Comparison of ENCODE assay signal across 8 mouse cellular contexts in the genomic region with DNA sequence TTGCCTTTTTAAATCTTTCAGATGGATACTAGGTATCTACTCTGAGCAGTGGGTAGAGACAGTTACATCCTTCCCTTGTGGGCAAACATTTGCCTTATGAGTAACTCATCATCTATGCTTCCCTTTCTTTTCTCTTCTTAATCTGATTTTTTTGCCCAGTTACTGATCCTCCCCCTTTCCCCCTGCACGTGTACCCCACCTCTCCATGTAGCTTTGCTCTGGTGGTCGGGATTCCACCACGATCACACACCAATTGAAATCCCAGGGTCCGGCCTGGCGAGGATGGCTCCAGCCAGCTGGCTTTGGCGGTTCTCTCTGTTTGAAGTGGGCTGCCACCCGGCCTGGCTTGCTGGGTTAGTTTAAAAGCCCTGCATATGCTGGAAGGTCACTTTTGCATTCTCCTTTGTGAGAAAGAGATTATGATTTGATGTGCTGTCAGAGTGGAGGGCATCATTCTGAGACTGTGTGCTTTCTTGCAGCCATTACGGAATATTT. TPM values are rescaled to one million over a fixed set of nuclear protein-coding genes. Genes with fewer than 3 reads are reported as not detected.
A peak's percentile ranks its signal among the peaks of the same experiment; 100 is the strongest.
DNase-seq lines count a peak whose midpoint lies in the region; ATAC-seq and TF ChIP-seq lines count a peak whose summit lies in the region.

No protein-coding gene starts in this region.

- TF ChIP-seq CTCF in thymus, adult 2 months (IDR thresholded peaks at IDR 0.05; ENCODE audit: borderline replicate concordance, control insufficient read depth, extremely low read depth, insufficient read depth, low read length, poor library complexity): no peak

- H3K9me3 ChIP-seq in hindbrain, embryonic 16.5 days (ENCODE audit: control insufficient read depth, low read length): no peaks in the 10 kb centered on the region
- no peaks in the 10 kb centered on the region for H3K9me3 ChIP-seq in midbrain, embryonic 11.5 days (ENCODE audit: control insufficient read depth, low read length)

- H3K36me3 ChIP-seq in thymus, adult 2 months (ENCODE audit: control insufficient read depth, insufficient read depth, low read length): no peaks in the 10 kb centered on the region
- peaks cover 4% of the 10 kb centered on the region; the same call in 1 of the 2 replicates for H3K36me3 ChIP-seq in hindbrain, embryonic 16.5 days (ENCODE audit: control insufficient read depth, insufficient read depth, low read length)
- peaks cover 2% of the 10 kb centered on the region; the same call in 1 of the 2 replicates for H3K36me3 ChIP-seq in midbrain, embryonic 11.5 days (ENCODE audit: control insufficient read depth, insufficient read depth, low read length)

- H3K4me1 ChIP-seq in thymus, adult 2 months (replicated peaks; ENCODE audit: control insufficient read depth, insufficient read depth, low read length): peaks cover 20% of the 10 kb centered on the region
- H3K4me1 ChIP-seq in hindbrain, embryonic 16.5 days (ENCODE audit: control insufficient read depth, insufficient read depth, low read depth, low read length): peaks cover 13% of the 10 kb centered on the region
- H3K4me1 ChIP-seq in midbrain, embryonic 11.5 days (ENCODE audit: control insufficient read depth, insufficient read depth, low read length): peaks cover 7% of the 10 kb centered on the region

- TF ChIP-seq POLR2A in thymus, adult 2 months (IDR thresholded peaks at IDR 0.05; ENCODE audit: control insufficient read depth, extremely low read depth, insufficient read depth, low read length, poor library complexity): no peak

- 19% methylated on average over 8 of the region's 8 CpGs for WGBS in thymus, adult 2 months
- WGBS in hindbrain, embryonic 16.5 days: 5% methylated on average over 8 of the region's 8 CpGs
- 7% methylated on average over 8 of the region's 8 CpGs for WGBS in midbrain, embryonic 11.5 days

- H3K27me3 ChIP-seq in thymus, adult 2 months (ENCODE audit: control insufficient read depth, insufficient read depth, low read length): no peaks in the 10 kb centered on the region
- H3K27me3 ChIP-seq in hindbrain, embryonic 16.5 days (replicated peaks; ENCODE audit: control insufficient read depth, insufficient read depth, low read length): no peaks in the 10 kb centered on the region
- no peaks in the 10 kb centered on the region for H3K27me3 ChIP-seq in midbrain, embryonic 11.5 days (ENCODE audit: control insufficient read depth, insufficient read depth, low read length)

- H3K4me2 ChIP-seq in hindbrain, embryonic 16.5 days (ENCODE audit: low read length): peak overlapping the region; percentile 88
- peak overlapping the region; percentile 61 for H3K4me2 ChIP-seq in midbrain, embryonic 11.5 days

- H3K4me3 ChIP-seq in thymus, adult 2 months (ENCODE audit: control insufficient read depth, insufficient read depth, low read length): peak overlapping the region; percentile 90
- H3K4me3 ChIP-seq in hindbrain, embryonic 16.5 days (ENCODE audit: low read length): peak overlapping the region; percentile 96
- H3K4me3 ChIP-seq in midbrain, embryonic 11.5 days (ENCODE audit: low read depth, low read length): peak overlapping the region; percentile 85

- ATAC-seq in cerebellum, adult (ENCODE audit: insufficient number of reproducible peaks, low FRiP score, low TSS enrichment): no peak
- no peak for ATAC-seq in hindbrain, embryonic 16.5 days
- ATAC-seq in midbrain, embryonic 11.5 days (ENCODE audit: low FRiP score): no peak

- no peak overlapping the region for H3K27ac ChIP-seq in thymus, adult 2 months (ENCODE audit: control insufficient read depth, insufficient read depth, low read length)
- peak overlapping the region; percentile 99 for H3K27ac ChIP-seq in hindbrain, embryonic 16.5 days (ENCODE audit: low read depth, low read length)
- H3K27ac ChIP-seq in midbrain, embryonic 11.5 days (ENCODE audit: low read depth, low read length): peak overlapping the region; percentile 99

- peak; percentile 34 for DNase-seq in cerebellum, adult 8-10 months
- no peak for DNase-seq in thymus, adult 2 months
- no peak for DNase-seq in thymus, postnatal 36 days
- peak; percentile 90 for DNase-seq in midbrain, embryonic 11.5 days (ENCODE audit: low spot score, missing footprints)
- no peak for DNase-seq in layer of hippocampus, adult 11-12 months (ENCODE audit: low spot score)
- DNase-seq in gastrocnemius, postnatal 10 days: no peak

- H3K9ac ChIP-seq in hindbrain, embryonic 16.5 days (ENCODE audit: low read depth, low read length): peak overlapping the region; percentile 97
- peak overlapping the region; percentile 94 for H3K9ac ChIP-seq in midbrain, embryonic 11.5 days (ENCODE audit: low read length)

RNA-seq across cellular contexts. Expression of a gene that starts 17.2 kb away (rescaled TPM):
- polyA plus RNA-seq in thymus, adult 2 months (2012; rRNA removed): 14.3 and 15.8 TPM in 2 replicates
- 36.5 and 41.1 TPM in 2 replicates for polyA plus RNA-seq in hindbrain, embryonic 16.5 days (2015; fragmentation: Nextera tagmentation; extraction: Ambion mirVana)
- polyA plus RNA-seq in midbrain, embryonic 11.5 days (2014; fragmentation: Nextera tagmentation; extraction: Ambion mirVana): 24.7 and 24.8 TPM in 2 replicates
- total RNA-seq in gastrocnemius, postnatal 10 days (2021): 10 to 100 TPM; 13.6 to 18.6 TPM

Comparison
In these comparisons a context has a peak if more than half of its experiments do, and no peak if none do; other contexts are left out.
1. DNase-seq: peak in cerebellum, adult 8-10 months (single experiment) and midbrain, embryonic 11.5 days (single experiment); none in thymus, adult 2 months (single experiment), thymus, postnatal 36 days (0 of 2), layer of hippocampus, adult 11-12 months (single experiment) and gastrocnemius, postnatal 10 days (single experiment).
2. Peak in every context shown above with its lines, with median percentiles within 50 percentile points of each other: H3K4me3 ChIP-seq.